Mouse (Mus musculus): ENCODE data around the gene Sntg2. TPM values are rescaled to one million over a fixed set of nuclear protein-coding genes. Genes with fewer than 3 reads are reported as not detected.

The Sntg2 gene
- total RNA-seq (2014; fragmentation: Nextera tagmentation) (not detected in 2 replicates), total RNA-seq (2017) (0.29 TPM in 1 of 2 replicates, not detected in the other), polyA plus RNA-seq (2012) (not detected in 2 replicates)

- H3K27me3 ChIP-seq (ENCODE audit: insufficient read depth, low read length), result no peaks in the 10 kb centered on the region
- TF ChIP-seq TAL1 (conservative IDR thresholded peaks at IDR 0.05; ENCODE audit: low read depth, low read length) (no peak), POLR2AphosphoS5 (IDR thresholded peaks at IDR 0.05; ENCODE audit: insufficient replicate concordance, low read depth, low read length) (no peak), GATA1 (IDR thresholded peaks at IDR 0.05; ENCODE audit: borderline replicate concordance, low read length) (no peak), GATA2 (IDR thresholded peaks at IDR 0.05; ENCODE audit: borderline replicate concordance, low read depth, low read length) (no peak), CTCF (IDR thresholded peaks at IDR 0.05; ENCODE audit: low read depth, low read length) (no peak)
- ATAC-seq (ENCODE audit: extremely low read depth, insufficient number of reproducible peaks, low FRiP score, poor library complexity, severe bottlenecking) (no peak), DNase-seq (ENCODE audit: low spot score) (no peak)
- H3K9me3 ChIP-seq (replicated peaks), result peaks cover 41% of the 10 kb centered on the region
- no peak within 1 kb of the TSS; the same call in 1 of the 2 replicates for H3K4me3 ChIP-seq (ENCODE audit: low read depth, low read length)
- H3K4me1 ChIP-seq (ENCODE audit: insufficient read depth, low read depth, low read length), result no peaks in the 10 kb centered on the region
- H3K36me3 ChIP-seq (replicated peaks), result no peaks in the 10 kb centered on the region
These were observed at the start of gene Sntg2 for GRCm38 (mm10) chr12:30372933-30373501. Sntg2 (minus strand) TSS chr12:30373375.

- no peaks in the 10 kb centered on the region for H3K27me3 ChIP-seq (ENCODE audit: insufficient read depth, low read length)
- no peak for DNase-seq (ENCODE audit: low spot score)
- ATAC-seq (ENCODE audit: extremely low read depth, insufficient number of reproducible peaks, low FRiP score, poor library complexity, severe bottlenecking), result no peak
- peaks cover 38% of the 10 kb centered on the region for H3K9me3 ChIP-seq (replicated peaks)
- no peaks in the 10 kb centered on the region for H3K36me3 ChIP-seq (replicated peaks)
- no peak overlapping the region for H3K4me3 ChIP-seq (ENCODE audit: low read depth, low read length)
- TF ChIP-seq CTCF (IDR thresholded peaks at IDR 0.05; ENCODE audit: low read depth, low read length) (no peak), GATA2 (IDR thresholded peaks at IDR 0.05; ENCODE audit: borderline replicate concordance, low read depth, low read length) (no peak), TAL1 (conservative IDR thresholded peaks at IDR 0.05; ENCODE audit: low read depth, low read length) (no peak), GATA1 (IDR thresholded peaks at IDR 0.05; ENCODE audit: borderline replicate concordance, low read length) (no peak), POLR2AphosphoS5 (IDR thresholded peaks at IDR 0.05; ENCODE audit: insufficient replicate concordance, low read depth, low read length) (no peak)
- H3K4me1 ChIP-seq (ENCODE audit: insufficient read depth, low read depth, low read length), result no peaks in the 10 kb centered on the region
These were observed 43.4 kb upstream of the Sntg2 start for GRCm38 (mm10) chr12:30416547-30416946.

DNA sequence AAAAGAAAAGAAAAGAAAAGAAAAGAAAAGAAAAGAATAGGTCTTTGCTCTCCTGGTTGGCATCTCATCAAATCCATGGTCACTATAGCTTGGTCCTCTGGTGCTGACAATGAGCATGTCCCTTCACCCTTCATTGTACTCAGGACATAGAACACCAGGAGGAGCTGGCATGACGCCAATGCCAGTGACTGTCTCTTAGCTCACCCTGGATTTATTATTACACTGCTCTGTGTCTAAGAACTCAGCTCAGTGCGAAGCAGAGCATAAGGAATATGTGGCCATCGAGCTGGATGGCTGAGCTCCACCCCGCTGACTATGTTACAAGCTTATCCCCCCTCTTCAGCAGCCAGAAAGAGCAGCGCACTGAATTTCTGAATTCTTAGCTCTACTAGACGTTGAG, 42.8 kb upstream of the Sntg2 start:
- H3K27me3 ChIP-seq (ENCODE audit: insufficient read depth, low read length), result no peaks in the 10 kb centered on the region
- ATAC-seq (ENCODE audit: extremely low read depth, insufficient number of reproducible peaks, low FRiP score, poor library complexity, severe bottlenecking), result no peak
- DNase-seq (ENCODE audit: low spot score), result no peak
- no peak overlapping the region for H3K4me3 ChIP-seq (ENCODE audit: low read depth, low read length)
- H3K36me3 ChIP-seq (replicated peaks), result no peaks in the 10 kb centered on the region
- no peaks in the 10 kb centered on the region for H3K4me1 ChIP-seq (ENCODE audit: insufficient read depth, low read depth, low read length)
- TF ChIP-seq CTCF (IDR thresholded peaks at IDR 0.05; ENCODE audit: low read depth, low read length) (no peak), TAL1 (conservative IDR thresholded peaks at IDR 0.05; ENCODE audit: low read depth, low read length) (no peak), GATA2 (IDR thresholded peaks at IDR 0.05; ENCODE audit: borderline replicate concordance, low read depth, low read length) (no peak), GATA1 (IDR thresholded peaks at IDR 0.05; ENCODE audit: borderline replicate concordance, low read length) (no peak), POLR2AphosphoS5 (IDR thresholded peaks at IDR 0.05; ENCODE audit: insufficient replicate concordance, low read depth, low read length) (no peak)
- H3K9me3 ChIP-seq (replicated peaks), result peaks cover 41% of the 10 kb centered on the region

GRCm38 (mm10) chr12:30402651-30403050, 29.5 kb upstream of the Sntg2 start:
- TF ChIP-seq TAL1 (conservative IDR thresholded peaks at IDR 0.05; ENCODE audit: low read depth, low read length) (no peak), GATA1 (IDR thresholded peaks at IDR 0.05; ENCODE audit: borderline replicate concordance, low read length) (no peak), CTCF (IDR thresholded peaks at IDR 0.05; ENCODE audit: low read depth, low read length) (no peak), GATA2 (IDR thresholded peaks at IDR 0.05; ENCODE audit: borderline replicate concordance, low read depth, low read length) (no peak), POLR2AphosphoS5 (IDR thresholded peaks at IDR 0.05; ENCODE audit: insufficient replicate concordance, low read depth, low read length) (no peak)
- H3K4me3 ChIP-seq (ENCODE audit: low read depth, low read length), result no peak overlapping the region
- H3K36me3 ChIP-seq (replicated peaks), result no peaks in the 10 kb centered on the region
- peaks cover 34% of the 10 kb centered on the region for H3K9me3 ChIP-seq (replicated peaks)
- ATAC-seq (ENCODE audit: extremely low read depth, insufficient number of reproducible peaks, low FRiP score, poor library complexity, severe bottlenecking) (no peak), DNase-seq (ENCODE audit: low spot score) (no peak)
- H3K27me3 ChIP-seq (ENCODE audit: insufficient read depth, low read length), result no peaks in the 10 kb centered on the region
- no peaks in the 10 kb centered on the region for H3K4me1 ChIP-seq (ENCODE audit: insufficient read depth, low read depth, low read length)

GRCm38 (mm10) chr12:30400531-30400930, 27.4 kb upstream of the Sntg2 start:
- no peak for ATAC-seq (ENCODE audit: extremely low read depth, insufficient number of reproducible peaks, low FRiP score, poor library complexity, severe bottlenecking)

GRCm38 (mm10) chr12:30400114-30400513, 26.9 kb upstream of the Sntg2 start:
- no peaks in the 10 kb centered on the region for H3K27me3 ChIP-seq (ENCODE audit: insufficient read depth, low read length)
- peaks cover 39% of the 10 kb centered on the region for H3K9me3 ChIP-seq (replicated peaks)
- no peak for TF ChIP-seq GATA1 (IDR thresholded peaks at IDR 0.05; ENCODE audit: borderline replicate concordance, low read length)
- TF ChIP-seq CTCF (IDR thresholded peaks at IDR 0.05; ENCODE audit: low read depth, low read length), result no peak
- no peak for TF ChIP-seq TAL1 (conservative IDR thresholded peaks at IDR 0.05; ENCODE audit: low read depth, low read length)
- TF ChIP-seq POLR2AphosphoS5 (IDR thresholded peaks at IDR 0.05; ENCODE audit: insufficient replicate concordance, low read depth, low read length), result no peak
- no peak for TF ChIP-seq GATA2 (IDR thresholded peaks at IDR 0.05; ENCODE audit: borderline replicate concordance, low read depth, low read length)
- H3K4me1 ChIP-seq (ENCODE audit: insufficient read depth, low read depth, low read length), result no peaks in the 10 kb centered on the region
- no peak overlapping the region for H3K4me3 ChIP-seq (ENCODE audit: low read depth, low read length)
- no peaks in the 10 kb centered on the region for H3K36me3 ChIP-seq (replicated peaks)
- no peak for ATAC-seq (ENCODE audit: extremely low read depth, insufficient number of reproducible peaks, low FRiP score, poor library complexity, severe bottlenecking)
- no peak for DNase-seq (ENCODE audit: low spot score)

More at GRCm38 (mm10) chr12:30400531-30400930, 27.4 kb upstream of the Sntg2 start:
- Histone ChIP-seq H3K27me3 (ENCODE audit: insufficient read depth, low read length) (no peaks in the 10 kb centered on the region), H3K9me3 (replicated peaks) (peaks cover 39% of the 10 kb centered on the region), H3K36me3 (replicated peaks) (no peaks in the 10 kb centered on the region), H3K4me3 (ENCODE audit: low read depth, low read length) (no peak overlapping the region), H3K4me1 (ENCODE audit: insufficient read depth, low read depth, low read length) (no peaks in the 10 kb centered on the region)
- no peak for DNase-seq (ENCODE audit: low spot score)
- TF ChIP-seq GATA2 (IDR thresholded peaks at IDR 0.05; ENCODE audit: borderline replicate concordance, low read depth, low read length), result no peak
- TF ChIP-seq CTCF (IDR thresholded peaks at IDR 0.05; ENCODE audit: low read depth, low read length), result no peak
- TF ChIP-seq GATA1 (IDR thresholded peaks at IDR 0.05; ENCODE audit: borderline replicate concordance, low read length), result no peak
- no peak for TF ChIP-seq TAL1 (conservative IDR thresholded peaks at IDR 0.05; ENCODE audit: low read depth, low read length)
- TF ChIP-seq POLR2AphosphoS5 (IDR thresholded peaks at IDR 0.05; ENCODE audit: insufficient replicate concordance, low read depth, low read length), result no peak
